Mouse (Mus musculus) naive thymus-derived CD4-positive, alpha-beta T cell, adult 2 months (primary cell): ENCODE data around the gene Robo2.

Source experiments
- DNase-seq: peaks from one replicate; pipeline ENCODE4 v3.0.0-alpha.2; 2011; ENCODE audit warnings: low read depth

Robo2 gene

DNA sequence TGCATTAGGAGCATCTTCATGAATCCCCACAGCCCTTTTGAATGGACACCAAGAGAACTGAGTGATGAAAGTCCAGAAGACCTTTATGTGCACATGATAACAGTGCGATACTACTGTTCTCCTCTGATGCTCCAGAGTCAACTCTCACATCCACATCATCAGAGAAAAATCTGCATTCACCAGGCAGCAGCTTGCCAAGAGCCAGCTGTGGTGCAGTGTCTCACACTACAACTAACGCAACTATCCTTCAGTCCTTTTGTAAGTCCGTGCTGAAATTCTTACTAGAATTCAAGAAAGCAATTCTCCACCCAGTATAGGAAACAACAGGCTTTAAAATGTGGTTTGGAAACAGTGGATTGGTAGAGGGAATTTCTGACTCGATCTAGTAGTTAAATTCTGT is 481.3 kb downstream of the Robo2 start:
- DNase-seq, result no peak

DNA sequence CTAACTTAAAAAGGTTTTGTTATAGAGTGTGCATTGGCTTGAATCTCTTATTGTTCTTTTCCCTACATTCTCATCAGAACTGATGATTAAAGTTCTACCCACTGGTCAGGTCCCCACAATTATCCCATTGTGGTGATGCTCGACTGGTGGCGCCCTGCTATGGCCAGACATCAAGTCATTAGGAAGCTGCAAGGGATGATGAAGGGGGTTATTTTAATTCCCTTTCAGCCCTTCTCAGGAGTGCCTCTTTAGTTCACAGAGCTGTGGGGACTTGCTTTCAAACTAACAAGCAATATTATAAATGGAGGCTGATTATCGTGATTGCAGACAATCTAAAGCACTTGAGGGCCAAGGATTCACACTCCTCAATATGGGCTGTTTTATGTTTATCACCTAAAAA is 484.1 kb downstream of the Robo2 start:
- no peak for DNase-seq

DNA sequence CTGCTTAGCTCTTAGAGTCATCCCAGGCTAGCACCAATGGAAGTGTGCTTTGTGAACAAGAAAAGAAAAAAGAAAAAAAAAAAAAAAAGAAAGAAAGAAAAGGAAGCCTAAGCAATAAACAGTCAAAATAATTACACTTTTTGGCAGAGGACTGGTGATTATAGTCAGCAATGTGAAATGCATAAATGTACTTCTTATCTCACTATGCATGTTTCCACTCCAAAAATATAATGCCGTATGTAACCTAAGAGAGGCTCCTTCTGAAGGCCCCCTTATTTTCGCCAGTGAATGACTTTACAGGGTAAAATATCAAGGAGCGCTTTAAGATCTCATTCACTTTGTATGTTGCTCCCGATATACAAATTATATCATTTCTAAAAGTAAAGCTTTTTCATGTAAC is 496.2 kb downstream of the Robo2 start:
- no peak for DNase-seq

- DNase-seq, result no peak
These were observed 496.7 kb downstream of the Robo2 start for GRCm38 (mm10) chr16:73914936-73915335.

- DNase-seq, result no peak
These were observed 503.1 kb downstream of the Robo2 start for GRCm38 (mm10) chr16:73908504-73908903.

DNA sequence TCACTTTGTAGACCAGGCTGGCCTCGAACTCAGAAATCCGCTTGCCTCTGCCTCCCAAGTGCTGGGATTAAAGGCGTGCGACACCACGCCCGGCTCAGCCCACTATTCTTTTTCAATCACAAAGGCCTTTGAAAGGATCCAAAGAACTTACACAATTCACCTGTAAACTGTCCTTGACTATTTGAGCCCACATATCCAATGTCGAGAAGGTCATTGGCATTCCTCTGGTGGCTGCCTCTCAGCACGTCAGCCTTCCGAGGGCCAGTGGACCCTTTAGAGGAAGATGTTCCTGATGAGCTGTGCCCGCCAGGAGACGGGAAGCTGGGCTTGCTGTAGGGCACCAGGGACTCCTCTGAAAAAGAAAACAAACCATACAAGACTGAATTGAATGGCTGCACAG is 514.8 kb downstream of the Robo2 start:
- no peak for DNase-seq

DNA sequence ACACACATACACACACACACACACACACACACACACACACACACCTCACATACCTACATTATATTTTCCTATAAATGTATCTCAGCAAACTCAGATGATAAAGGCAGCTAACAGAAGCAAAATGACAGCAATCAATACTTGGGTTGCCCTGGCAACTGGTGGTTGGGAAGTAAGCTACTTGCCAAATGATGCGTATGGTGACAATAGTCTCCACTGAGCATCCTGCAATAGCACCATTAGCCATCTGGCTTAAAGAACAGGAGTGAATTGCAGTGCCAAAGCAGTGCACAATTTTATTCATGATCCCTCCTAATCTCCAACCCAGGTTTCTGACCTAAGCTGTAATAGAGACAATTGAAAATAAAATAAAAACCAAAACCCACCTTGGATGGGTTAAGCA is 529.7 kb downstream of the Robo2 start:
- DNase-seq, result no peak

DNA sequence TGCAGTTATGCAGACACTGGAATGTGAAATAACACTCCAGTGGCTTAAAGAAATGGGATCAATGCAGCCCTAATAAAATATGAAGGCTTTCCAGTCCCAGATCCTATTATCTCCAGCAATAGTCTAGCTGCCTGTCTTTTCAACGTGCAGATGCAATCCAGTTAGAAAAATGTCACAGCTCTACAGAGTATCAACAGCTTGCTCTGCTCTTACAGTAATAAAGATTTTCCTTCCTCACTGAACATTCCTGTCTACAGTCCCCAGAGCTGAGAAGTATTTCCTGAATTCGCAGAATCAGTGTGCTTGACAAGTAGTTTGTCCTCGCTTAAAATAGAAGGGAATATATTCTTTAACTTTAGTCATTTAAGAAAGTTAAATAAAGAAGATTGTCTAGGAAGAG is 533.7 kb downstream of the Robo2 start:
- DNase-seq, result no peak

DNA sequence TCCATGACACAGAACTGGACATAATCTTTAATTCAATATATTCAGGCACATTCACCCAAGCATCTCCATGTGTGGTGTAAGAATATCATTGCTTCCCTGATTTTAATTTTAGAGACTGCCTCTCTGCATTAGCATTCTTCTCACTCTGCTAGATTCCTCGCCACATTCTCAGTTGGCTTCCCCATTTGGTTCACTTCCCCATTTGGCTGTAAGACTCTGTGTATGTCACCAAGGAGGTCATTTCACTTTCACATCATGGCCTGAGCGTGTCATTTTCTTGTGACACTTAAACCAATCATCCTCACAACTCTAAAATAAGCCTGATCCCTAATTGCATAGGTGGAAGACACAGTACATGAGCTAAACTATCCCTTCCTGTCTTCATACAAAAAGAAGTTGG is 536.6 kb downstream of the Robo2 start:
- DNase-seq, result no peak

GRCm38 (mm10) chr16:73873828-73874558 is 537.6 kb downstream of the Robo2 start:
- no peak for DNase-seq

DNA sequence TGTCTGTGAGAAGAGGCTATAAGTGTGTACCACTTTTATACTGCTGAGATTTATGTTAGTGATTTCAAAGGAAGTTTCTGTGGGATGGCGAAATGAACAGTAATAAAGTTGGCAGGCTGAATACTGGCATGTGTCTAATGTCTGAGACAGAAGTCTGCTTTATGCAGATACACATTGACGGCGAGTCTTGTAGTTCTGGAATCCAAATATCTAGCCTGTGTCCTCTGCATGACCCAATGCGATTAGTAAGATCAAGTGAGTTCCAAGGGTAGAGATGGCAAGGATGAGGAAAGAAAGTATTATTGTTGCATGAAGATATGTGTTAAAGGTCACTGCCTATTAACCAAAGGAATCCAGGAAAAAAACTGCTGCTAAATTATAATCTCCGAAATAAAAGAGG is 541.3 kb downstream of the Robo2 start:
- no peak for DNase-seq

GRCm38 (mm10) chr16:73869527-73870212 is 542.0 kb downstream of the Robo2 start:
- no peak for DNase-seq

DNA sequence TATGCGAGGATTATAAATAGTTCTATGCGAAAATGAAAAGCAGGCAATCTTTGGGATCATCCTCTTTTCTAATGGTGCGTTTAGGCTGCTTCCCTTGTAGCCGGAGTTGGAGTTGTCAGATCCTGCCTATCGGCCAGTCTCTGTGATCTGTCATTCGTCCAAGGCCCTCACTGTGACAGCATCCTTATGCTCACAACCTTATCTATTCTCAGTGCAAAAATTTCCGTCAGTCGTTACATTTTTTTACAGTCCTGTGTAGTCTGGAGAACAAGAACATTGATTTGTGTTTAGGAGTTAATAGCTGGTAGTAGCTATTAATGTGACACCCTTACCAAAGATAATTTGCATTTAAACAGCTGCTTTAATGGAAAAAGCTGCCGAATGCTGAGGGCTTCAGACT is 547.0 kb downstream of the Robo2 start:
- DNase-seq, result no peak

DNA sequence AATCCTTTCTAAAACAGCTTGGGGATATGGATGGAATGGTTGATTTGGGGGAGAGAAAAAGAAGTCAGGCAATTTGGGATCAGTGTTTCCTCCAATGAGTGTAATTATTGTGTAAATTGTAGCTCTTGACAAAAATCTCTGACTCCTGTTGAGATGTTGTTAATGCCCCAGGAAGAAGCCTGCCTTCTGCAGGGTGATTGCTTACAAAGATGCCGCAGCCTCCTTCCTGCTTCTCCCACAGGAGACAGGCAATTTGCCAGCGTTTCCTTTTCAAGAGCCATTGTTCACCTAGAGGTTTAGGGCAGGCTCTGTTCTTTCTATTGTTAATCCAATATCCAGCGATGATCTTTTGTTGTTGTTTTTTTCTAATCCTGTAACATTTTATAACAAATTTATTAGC is 547.9 kb downstream of the Robo2 start:
- no peak for DNase-seq

GRCm38 (mm10) chr16:73858717-73859116 is 552.9 kb downstream of the Robo2 start:
- DNase-seq, result no peak

DNA sequence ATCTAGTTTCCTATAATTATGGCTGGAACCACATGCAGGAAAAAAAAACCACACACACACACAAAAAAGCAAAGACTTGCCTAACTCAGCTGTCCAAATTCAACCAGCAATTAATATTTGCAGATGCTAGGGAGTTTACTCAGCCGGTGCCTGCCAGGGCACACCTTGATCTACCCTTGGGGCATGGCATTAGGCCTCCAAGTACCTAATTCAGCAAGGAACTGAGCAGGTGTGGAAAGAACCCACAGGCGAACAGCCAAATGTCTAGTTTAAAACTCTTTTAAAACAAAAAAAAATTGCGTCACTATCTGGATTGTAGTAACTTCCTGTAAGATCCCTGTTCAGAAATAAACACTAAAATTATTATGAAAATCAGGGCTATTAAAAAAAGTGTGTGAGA is 555.8 kb downstream of the Robo2 start:
- no peak for DNase-seq
